ENCODE assay signal across 16 mouse cellular contexts in the genomic region with DNA sequence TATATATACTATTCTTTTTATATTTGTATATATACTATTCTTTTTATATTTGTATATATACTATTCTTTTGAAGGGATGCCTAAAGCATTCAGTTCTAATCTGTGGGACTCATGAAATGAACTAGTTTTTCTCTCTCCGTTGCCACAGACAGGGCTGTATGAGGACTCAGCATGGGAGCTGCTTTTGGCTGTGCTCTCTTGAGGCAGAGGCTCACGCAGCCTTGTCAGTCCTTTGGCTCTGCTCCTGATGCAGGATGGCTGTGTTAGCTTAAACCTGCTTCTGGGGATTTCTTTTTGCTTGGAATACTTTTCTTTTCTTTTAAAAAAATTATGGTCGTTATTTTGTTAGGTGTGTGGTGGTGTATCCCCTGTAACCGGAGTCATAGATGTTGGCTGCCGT.
"Had no signal": no experiment of that assay in that cellular context is flagged by ENCODE, and none has a peak within 500 bp of the region (broad histone marks: within the 10 kb centered on the region; RNA-seq: fewer than 3 reads in every experiment).

No protein-coding gene starts in this region.

- H3K4me1 ChIP-seq: limb, embryonic 13.5 days; midbrain, embryonic 10.5 days had no signal

- H3K9me3 ChIP-seq: limb, embryonic 13.5 days; liver, embryonic 12.5 days; midbrain, embryonic 10.5 days; neural tube, embryonic 15.5 days had no signal

- ATAC-seq: liver, embryonic 12.5 days had no signal

- H3K9ac ChIP-seq: limb, embryonic 13.5 days; liver, embryonic 12.5 days; lung, embryonic 14.5 days; neural tube, embryonic 15.5 days had no signal

- H3K4me3 ChIP-seq: limb, embryonic 13.5 days; liver, embryonic 12.5 days; midbrain, embryonic 10.5 days; myocyte; neural tube, embryonic 15.5 days had no signal

- H3K4me2 ChIP-seq: limb, embryonic 13.5 days; liver, embryonic 12.5 days; lung, embryonic 14.5 days; neural tube, embryonic 15.5 days had no signal

- H3K27me3 ChIP-seq: limb, embryonic 13.5 days; liver, embryonic 12.5 days; neural tube, embryonic 15.5 days had no signal

- H3K36me3 ChIP-seq: limb, embryonic 13.5 days; midbrain, embryonic 10.5 days; neural tube, embryonic 15.5 days had no signal

- DNase-seq: kidney, adult 8-10 months; kidney, postnatal 36 days; layer of hippocampus, adult 9-11 months; layer of hippocampus, postnatal 36 days; lung, embryonic 14.5 days; lung, postnatal 10 days; lung, postnatal 4 days; right cerebral cortex, adult 18-20 months; thymus, adult 18-20 months; thymus, postnatal 14 days had no signal

- H3K27ac ChIP-seq: kidney, postnatal 0 days; liver, embryonic 12.5 days; midbrain, embryonic 10.5 days; neural tube, embryonic 15.5 days had no signal
